Mouse (Mus musculus) frontal cortex, postnatal 25 days (tissue): ENCODE results near the gene Gbx2.

ENCODE experiments used
- DNase-seq, 2 experiments: peaks; one replicate each; pipeline ENCODE4 v3.0.0; 2022; ENCODE audit warnings: low spot score in 2 of 2

The Gbx2 gene

GRCm38 (mm10) chr1:89935493-89936348 is 4.7 kb upstream of the Gbx2 start:
- DNase-seq = no peak

- DNase-seq = no peak
Measured at GRCm38 (mm10) chr1:89934316-89935260, 3.6 kb upstream of the Gbx2 start.

- DNase-seq = no peak
Measured at GRCm38 (mm10) chr1:89933786-89934185, 2.8 kb upstream of the Gbx2 start.

GRCm38 (mm10) chr1:89933028-89933427 is 2.0 kb upstream of the Gbx2 start:
- DNase-seq = no peak

GRCm38 (mm10) chr1:89932616-89933015 is 1.6 kb upstream of the Gbx2 start:
- no peak for DNase-seq

- no peak for DNase-seq
Measured at GRCm38 (mm10) chr1:89932021-89932423, 1.0 kb upstream of the Gbx2 start.

GRCm38 (mm10) chr1:89930551-89930950 is 428 bp downstream of the Gbx2 start:
- no peak for DNase-seq

- DNase-seq = no peak
Measured at GRCm38 (mm10) chr1:89929721-89930505, 1.1 kb downstream of the Gbx2 start.

GRCm38 (mm10) chr1:89929181-89929580 is 1.8 kb downstream of the Gbx2 start:
- no peak for DNase-seq

GRCm38 (mm10) chr1:89928676-89929075 is 2.3 kb downstream of the Gbx2 start:
- no peak for DNase-seq

GRCm38 (mm10) chr1:89927061-89927661 is 3.8 kb downstream of the Gbx2 start:
- no peak for DNase-seq

- no peak for DNase-seq
Measured at GRCm38 (mm10) chr1:89926583-89927060, 4.4 kb downstream of the Gbx2 start.

GRCm38 (mm10) chr1:89925501-89926190 is 5.3 kb downstream of the Gbx2 start:
- no peak for DNase-seq

- no peak for DNase-seq
Measured at GRCm38 (mm10) chr1:89923642-89924020, 7.3 kb downstream of the Gbx2 start.

- DNase-seq = no peak
Measured at GRCm38 (mm10) chr1:89922883-89923641, 7.9 kb downstream of the Gbx2 start.

- DNase-seq = no peak
Measured at GRCm38 (mm10) chr1:89922282-89922681, 8.7 kb downstream of the Gbx2 start.

- DNase-seq = no peak
Measured at GRCm38 (mm10) chr1:89921806-89922205, 9.2 kb downstream of the Gbx2 start.

GRCm38 (mm10) chr1:89919206-89919605 is 11.8 kb downstream of the Gbx2 start:
- DNase-seq = no peak

- no peak for DNase-seq
Measured at GRCm38 (mm10) chr1:89918111-89918510, 12.9 kb downstream of the Gbx2 start.

GRCm38 (mm10) chr1:89913611-89914010 is 17.4 kb downstream of the Gbx2 start:
- no peak for DNase-seq
